Mouse (Mus musculus) heart, adult 11 months (tissue): ENCODE data around the gene Cxcl5.
A peak's percentile ranks its signal among the peaks of the same experiment; 100 is the strongest.
"Not testable (repeated sequence)": the region's sequence is repeated elsewhere in the genome, so short reads cannot be mapped to it uniquely, and the experiment has no call there.

Experiments
- DNase-seq: peaks from one replicate; pipeline ENCODE4 v3.0.0; 2022

Gene Cxcl5

DNA sequence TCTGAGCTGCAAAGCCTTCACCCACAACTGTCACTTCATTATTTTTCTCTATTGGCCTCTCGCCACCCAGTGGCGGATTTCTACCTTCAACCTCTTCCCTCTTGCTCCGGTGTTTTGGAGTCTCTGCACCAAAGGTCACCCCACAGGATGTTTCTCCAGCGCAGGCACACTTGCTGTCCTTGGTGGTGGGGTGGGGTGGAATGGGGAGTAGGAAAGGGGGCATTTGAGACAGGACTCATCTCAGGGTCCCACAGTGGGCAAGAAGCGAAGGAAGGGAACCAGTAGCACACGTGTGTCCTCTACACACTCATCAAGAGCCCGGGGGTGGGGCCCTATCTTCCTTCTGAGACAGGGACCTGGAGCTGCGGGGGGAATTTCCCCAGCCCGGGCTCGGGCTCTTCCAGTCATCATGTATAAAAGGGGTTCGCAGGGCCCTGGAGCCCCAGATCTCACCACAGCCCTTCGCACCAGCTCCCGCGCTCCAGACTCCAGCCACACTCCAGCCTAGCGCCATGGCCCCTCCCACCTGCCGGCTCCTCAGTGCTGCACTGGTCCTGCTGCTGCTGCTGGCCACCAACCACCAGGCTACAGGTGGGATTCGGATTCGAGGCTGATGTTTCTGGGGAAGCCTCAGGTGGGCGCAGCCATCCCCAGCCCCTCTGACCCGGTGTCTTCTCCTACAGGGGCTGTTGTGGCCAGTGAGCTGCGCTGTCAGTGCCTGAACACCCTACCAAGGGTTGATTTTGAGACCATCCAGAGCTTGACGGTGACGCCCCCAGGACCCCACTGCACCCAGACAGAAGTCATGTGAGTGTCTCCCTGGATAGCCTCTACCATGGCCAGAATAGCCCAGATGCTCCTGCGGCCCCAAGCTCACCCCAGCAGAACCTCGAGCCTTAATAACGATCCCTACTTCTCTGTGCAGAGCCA, 26.8 kb downstream of the Cxcl5 start, which contains the start of gene Cxcl3:
Gene Cxcl3, plus strand, starts transcription at position 445 of the 930 bp plus-strand sequence.
- peak; percentile 86 for DNase-seq

- no peak for DNase-seq
Measured at GRCm38 (mm10) chr5:90788114-90788513, 29.0 kb downstream of the Cxcl5 start.

- peak; percentile 83 for DNase-seq
Measured at GRCm38 (mm10) chr5:90789306-90790073, 30.3 kb downstream of the Cxcl5 start.

DNA sequence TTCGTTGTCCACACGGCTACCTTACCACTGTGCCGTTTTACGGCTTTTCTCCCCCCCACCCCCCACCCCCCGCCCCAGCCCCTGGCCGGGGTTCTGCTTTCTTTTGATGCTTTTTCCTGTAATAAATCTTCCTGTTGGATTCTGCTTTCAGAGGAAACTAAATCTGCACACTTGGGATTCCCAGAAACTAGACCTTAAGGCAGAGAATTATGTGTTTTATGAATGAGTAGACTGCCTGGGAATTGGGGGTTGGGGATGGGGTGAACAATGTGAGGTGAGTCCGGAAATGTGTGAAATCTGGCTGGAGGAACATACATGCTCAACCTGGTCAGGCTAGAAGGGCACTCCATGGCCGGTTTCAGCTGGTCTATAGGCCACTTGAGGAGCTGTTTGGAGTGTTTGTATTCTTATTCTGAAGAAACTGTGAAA, 30.9 kb downstream of the Cxcl5 start:
- no peak for DNase-seq

GRCm38 (mm10) chr5:90794195-90794625, 35.0 kb downstream of the Cxcl5 start, which contains the start of gene Cxcl15:
Cxcl15 (plus strand) TSS chr5:90794534.
- DNase-seq, result no peak

GRCm38 (mm10) chr5:90795392-90795791, 36.2 kb downstream of the Cxcl5 start:
- not testable (repeated sequence) for DNase-seq

GRCm38 (mm10) chr5:90804574-90804973, 45.4 kb downstream of the Cxcl5 start:
- no peak for DNase-seq

GRCm38 (mm10) chr5:90806050-90806449, 46.9 kb downstream of the Cxcl5 start:
- no peak for DNase-seq

- no peak for DNase-seq
Measured at GRCm38 (mm10) chr5:90807176-90807950, 48.2 kb downstream of the Cxcl5 start.
